Mouse (Mus musculus) neural tube, embryonic 13.5 days (tissue): ENCODE data around the gene Ccz1. TPM values are rescaled to one million over a fixed set of nuclear protein-coding genes. Genes with fewer than 3 reads are reported as not detected.
A peak's percentile ranks its signal among the peaks of the same experiment; 100 is the strongest.

Source experiments
- ATAC-seq: fragments of 200-750 bp; cut with Nextera tagmentation; 2 replicates; pipeline ENCODE4 v1.8.0; 2017; ENCODE audit warnings: low read depth, mild to moderate bottlenecking, moderate TSS enrichment, moderate library complexity
- H3K27ac ChIP-seq: fragments of 300-500 bp; sonication (generic); replicated peaks from 2 replicates; pipeline ENCODE4 v1.5.1; 2015; ENCODE audit warnings: moderate library complexity, mild to moderate bottlenecking, inconsistent platforms
- H3K27me3 ChIP-seq: fragments of 300-500 bp; sonication (generic); 2 replicates; pipeline ENCODE4 v1.6.1; 2015; ENCODE audit warnings: mild to moderate bottlenecking, inconsistent platforms
- H3K36me3 ChIP-seq: fragments of 300-500 bp; sonication (generic); 2 replicates; pipeline ENCODE4 v1.6.1; 2015; ENCODE audit warnings: mild to moderate bottlenecking, inconsistent platforms
- H3K4me1 ChIP-seq: fragments of 300-500 bp; sonication (generic); replicated peaks from 2 replicates; pipeline ENCODE4 v1.6.1; 2015; ENCODE audit warnings: inconsistent platforms
- H3K4me2 ChIP-seq: fragments of 300-500 bp; sonication (generic); 2 replicates; pipeline ENCODE4 v1.6.1; 2015; ENCODE audit warnings: inconsistent platforms, mild to moderate bottlenecking, moderate library complexity
- H3K4me3 ChIP-seq: fragments of 300-500 bp; sonication (generic); 2 replicates; pipeline ENCODE4 v1.5.1; 2015; ENCODE audit warnings: mild to moderate bottlenecking, inconsistent platforms
- H3K9ac ChIP-seq: fragments of 300-500 bp; sonication (generic); 2 replicates; pipeline ENCODE4 v1.6.1; 2015; ENCODE audit warnings: moderate library complexity, mild to moderate bottlenecking, inconsistent platforms
- H3K9me3 ChIP-seq: fragments of 300-500 bp; sonication (generic); 2 replicates; pipeline ENCODE4 v1.6.1; 2016; ENCODE audit warnings: inconsistent platforms
- WGBS: fragments of 180-500 bp; shearing (Covaris S2); methylation state at CpG from one replicate; pipeline ENCODE4 v1.1.7; 2015; 5-methylcytosine and 5-hydroxymethylcytosine counted together
- polyA plus RNA-seq: library from polyadenylated mRNA; unstranded; fragments of >200 nt; fragmentation: Nextera tagmentation; extraction: Ambion mirVana; gene quantifications from 2 replicates; pipeline ENCODE4 v1.2.1, GENCODE M21; 2015

The Ccz1 gene
- 88.9 and 89.9 TPM in 2 replicates for polyA plus RNA-seq

- H3K4me2 ChIP-seq, result peak within 1 kb of the TSS; percentile 60
- H3K9me3 ChIP-seq, result peaks cover 3% of the 10 kb centered on the region; the same call in 1 of the 2 replicates
- no peaks in the 10 kb centered on the region for H3K27me3 ChIP-seq
- H3K9ac ChIP-seq, result peak within 1 kb of the TSS; percentile 85
- H3K4me1 ChIP-seq, result peaks cover 18% of the 10 kb centered on the region
- peak within 1 kb of the TSS; percentile 88 for H3K27ac ChIP-seq
- H3K4me3 ChIP-seq, result peak within 1 kb of the TSS; percentile 94
- H3K36me3 ChIP-seq, result peaks cover 28% of the 10 kb centered on the region
- WGBS, result 2% methylated on average over 47 of the region's 47 CpGs
- peak; percentile 99 for ATAC-seq
Observed at GRCm38 (mm10) chr5:144014551-144015311, at the start of gene Ccz1. Gene Ccz1 (minus strand): TSS chr5:144014877.

- H3K9me3 ChIP-seq, result no peaks in the 10 kb centered on the region
Observed at GRCm38 (mm10) chr5:144064093-144064492, 49.4 kb upstream of the Ccz1 start.

GRCm38 (mm10) chr5:144054340-144054739 is 39.7 kb upstream of the Ccz1 start:
- H3K27me3 ChIP-seq, result no peaks in the 10 kb centered on the region
- no peak overlapping the region for H3K4me3 ChIP-seq
- H3K36me3 ChIP-seq, result no peaks in the 10 kb centered on the region
- H3K9me3 ChIP-seq, result no peaks in the 10 kb centered on the region
- peaks cover 7% of the 10 kb centered on the region; the same call in 1 of the 2 replicates for H3K4me1 ChIP-seq
- no peak overlapping the region for H3K4me2 ChIP-seq
- no peak overlapping the region for H3K9ac ChIP-seq
- no peak overlapping the region for H3K27ac ChIP-seq
- 87% methylated on average over 6 of the region's 6 CpGs for WGBS
- no peak for ATAC-seq

More at GRCm38 (mm10) chr5:144064093-144064492, 49.4 kb upstream of the Ccz1 start:
- Histone ChIP-seq H3K27ac (no peak overlapping the region), H3K4me1 (no peaks in the 10 kb centered on the region), H3K9ac (no peak overlapping the region), H3K4me3 (no peak overlapping the region), H3K27me3 (no peaks in the 10 kb centered on the region), H3K4me2 (no peak overlapping the region), H3K36me3 (no peaks in the 10 kb centered on the region)
- WGBS, result 68% methylated on average over 5 of the region's 5 CpGs
- ATAC-seq, result no peak

- Histone ChIP-seq H3K36me3 (no peaks in the 10 kb centered on the region), H3K4me1 (peaks cover 7% of the 10 kb centered on the region; the same call in 1 of the 2 replicates), H3K27me3 (no peaks in the 10 kb centered on the region), H3K9ac (no peak overlapping the region), H3K4me3 (no peak overlapping the region), H3K4me2 (no peak overlapping the region), H3K9me3 (no peaks in the 10 kb centered on the region), H3K27ac (no peak overlapping the region)
- WGBS, result 33% methylated on average over 3 of the region's 3 CpGs
- no peak for ATAC-seq
Observed at GRCm38 (mm10) chr5:144053450-144053849, 38.8 kb upstream of the Ccz1 start.

- no peak for ATAC-seq
- Histone ChIP-seq H3K4me2 (no peak overlapping the region), H3K4me1 (no peaks in the 10 kb centered on the region), H3K27ac (no peak overlapping the region), H3K4me3 (no peak overlapping the region), H3K9me3 (no peaks in the 10 kb centered on the region), H3K27me3 (no peaks in the 10 kb centered on the region), H3K9ac (no peak overlapping the region), H3K36me3 (no peaks in the 10 kb centered on the region)
Observed at GRCm38 (mm10) chr5:144051268-144051667, 36.6 kb upstream of the Ccz1 start.

GRCm38 (mm10) chr5:144049881-144050280 is 35.2 kb upstream of the Ccz1 start:
- Histone ChIP-seq H3K27ac (no peak overlapping the region), H3K4me1 (no peaks in the 10 kb centered on the region), H3K9ac (no peak overlapping the region), H3K36me3 (no peaks in the 10 kb centered on the region), H3K27me3 (no peaks in the 10 kb centered on the region), H3K4me2 (no peak overlapping the region), H3K4me3 (no peak overlapping the region), H3K9me3 (no peaks in the 10 kb centered on the region)
- no peak for ATAC-seq
- WGBS, result 64% methylated on average over 3 of the region's 3 CpGs

GRCm38 (mm10) chr5:144047324-144047723 is 32.6 kb upstream of the Ccz1 start:
- H3K4me1 ChIP-seq, result no peaks in the 10 kb centered on the region
- H3K27me3 ChIP-seq, result no peaks in the 10 kb centered on the region
- H3K27ac ChIP-seq, result 0 out of 2 replicates have a peak overlapping the region, but pooled peaks have one; percentile 28
- no peak overlapping the region for H3K9ac ChIP-seq
- H3K36me3 ChIP-seq, result no peaks in the 10 kb centered on the region
- 66% methylated on average over 13 of the region's 13 CpGs for WGBS
- ATAC-seq, result no peak
- no peaks in the 10 kb centered on the region for H3K9me3 ChIP-seq
- no peak overlapping the region for H3K4me3 ChIP-seq
- H3K4me2 ChIP-seq, result no peak overlapping the region

GRCm38 (mm10) chr5:144043166-144043565 is 28.5 kb upstream of the Ccz1 start:
- H3K27ac ChIP-seq, result no peak overlapping the region
- ATAC-seq, result no peak
- H3K4me3 ChIP-seq, result no peak overlapping the region
- no peaks in the 10 kb centered on the region for H3K4me1 ChIP-seq
- H3K4me2 ChIP-seq, result no peak overlapping the region
- H3K9me3 ChIP-seq, result no peaks in the 10 kb centered on the region
- 91% methylated on average over 11 of the region's 11 CpGs for whole genome bisulfite sequencing
- H3K36me3 ChIP-seq, result no peaks in the 10 kb centered on the region
- no peak overlapping the region for H3K9ac ChIP-seq
- no peaks in the 10 kb centered on the region for H3K27me3 ChIP-seq

GRCm38 (mm10) chr5:144040720-144041364 is 26.2 kb upstream of the Ccz1 start:
- Histone ChIP-seq H3K27ac (no peak overlapping the region), H3K9ac (no peak overlapping the region), H3K4me2 (no peak overlapping the region), H3K4me1 (no peaks in the 10 kb centered on the region), H3K36me3 (no peaks in the 10 kb centered on the region), H3K4me3 (no peak overlapping the region), H3K9me3 (no peaks in the 10 kb centered on the region), H3K27me3 (no peaks in the 10 kb centered on the region)
- whole genome bisulfite sequencing, result 45% methylated on average over 11 of the region's 11 CpGs
- ATAC-seq, result peak; percentile 56; the same call in 1 of the 2 replicates

- H3K4me3 ChIP-seq, result no peak overlapping the region
- H3K27me3 ChIP-seq, result no peaks in the 10 kb centered on the region
- H3K27ac ChIP-seq, result no peak overlapping the region
- 91% methylated on average over 5 of the region's 5 CpGs for WGBS
- no peaks in the 10 kb centered on the region for H3K36me3 ChIP-seq
- no peak for ATAC-seq
- no peak overlapping the region for H3K9ac ChIP-seq
- no peak overlapping the region for H3K4me2 ChIP-seq
- no peaks in the 10 kb centered on the region for H3K9me3 ChIP-seq
- no peaks in the 10 kb centered on the region for H3K4me1 ChIP-seq
Observed at GRCm38 (mm10) chr5:144039886-144040285, 25.2 kb upstream of the Ccz1 start.

GRCm38 (mm10) chr5:144039156-144039675 is 24.5 kb upstream of the Ccz1 start:
- WGBS, result 76% methylated on average over 9 of the region's 9 CpGs
- H3K27ac ChIP-seq, result no peak overlapping the region
- no peak overlapping the region for H3K9ac ChIP-seq
- no peak for ATAC-seq
- no peaks in the 10 kb centered on the region for H3K36me3 ChIP-seq
- H3K4me2 ChIP-seq, result no peak overlapping the region
- H3K27me3 ChIP-seq, result no peaks in the 10 kb centered on the region
- no peaks in the 10 kb centered on the region for H3K9me3 ChIP-seq
- no peak overlapping the region for H3K4me3 ChIP-seq
- H3K4me1 ChIP-seq, result no peaks in the 10 kb centered on the region

GRCm38 (mm10) chr5:144036952-144037351 is 22.3 kb upstream of the Ccz1 start:
- H3K27ac ChIP-seq, result no peak overlapping the region
- H3K4me1 ChIP-seq, result no peaks in the 10 kb centered on the region
- no peaks in the 10 kb centered on the region for H3K36me3 ChIP-seq
- 0 out of 2 replicates have a peak overlapping the region, but pooled peaks have one; percentile 7 for H3K4me2 ChIP-seq
- H3K27me3 ChIP-seq, result no peaks in the 10 kb centered on the region
- no peak overlapping the region for H3K9ac ChIP-seq
- H3K4me3 ChIP-seq, result no peak overlapping the region
- WGBS, result 60% methylated on average over 17 of the region's 17 CpGs
- ATAC-seq, result no peak
- H3K9me3 ChIP-seq, result no peaks in the 10 kb centered on the region
